ENCODE assay signal across 9 mouse cellular contexts in genomic region chr13:42623491-42623890, GRCm38 (mm10). TPM values are rescaled to one million over a fixed set of nuclear protein-coding genes. Genes with fewer than 3 reads are reported as not detected.
DNase-seq lines count a peak whose midpoint lies in the region; ATAC-seq and TF ChIP-seq lines count a peak whose summit lies in the region.
"Had no signal": no experiment of that assay in that cellular context is flagged by ENCODE, and none has a peak within 500 bp of the region (broad histone marks: within the 10 kb centered on the region; RNA-seq: fewer than 3 reads in every experiment).

No protein-coding gene starts in this region.

- no peaks in the 10 kb centered on the region for H3K36me3 ChIP-seq in liver, postnatal 0 days (replicated peaks; ENCODE audit: insufficient read depth, low read length)
- H3K36me3 ChIP-seq: liver, embryonic 13.5 days had no signal

- no peak for TF ChIP-seq POLR2A in brain, embryonic 14.5 days (IDR thresholded peaks at IDR 0.05; ENCODE audit: borderline replicate concordance, extremely low read depth, insufficient read depth, insufficient read length, poor library complexity, severe bottlenecking)

- no peak overlapping the region for H3K4me3 ChIP-seq in liver, postnatal 0 days (ENCODE audit: low read depth, low read length)
- H3K4me3 ChIP-seq: liver, embryonic 13.5 days had no signal

- no peaks in the 10 kb centered on the region for H3K4me1 ChIP-seq in liver, postnatal 0 days (ENCODE audit: insufficient read depth)
- H3K4me1 ChIP-seq: liver, embryonic 13.5 days had no signal

- H3K27me3 ChIP-seq in liver, postnatal 0 days (ENCODE audit: insufficient read depth, low read length): no peaks in the 10 kb centered on the region
- H3K27me3 ChIP-seq: liver, embryonic 13.5 days had no signal

- H3K4me2 ChIP-seq in liver, postnatal 0 days (ENCODE audit: low read depth, low read length): no peak overlapping the region
- H3K4me2 ChIP-seq: liver, embryonic 13.5 days had no signal

- TF ChIP-seq CTCF in brain, embryonic 14.5 days (IDR thresholded peaks at IDR 0.05; ENCODE audit: borderline replicate concordance, extremely low read depth, insufficient read depth, insufficient read length): peak; percentile 63; the same call in 1 of the 2 replicates
- TF ChIP-seq CTCF in liver, postnatal 0 days (IDR thresholded peaks at IDR 0.05; ENCODE audit: low read depth): peak; percentile 55

- DNase-seq in heart, adult 11 months: peak; percentile 80
- no peak for DNase-seq in heart, adult 9 months (ENCODE audit: low spot score in 2 of 2)
- peak; percentile 61 for DNase-seq in 3T3-L1 (ENCODE audit: low read depth, low spot score)
- DNase-seq in brain, embryonic 14.5 days (ENCODE audit: low read depth): peak; percentile 80
- peak; percentile 5 to 12 for DNase-seq in heart, postnatal 36 days
- no peak for DNase-seq in liver, postnatal 0 days
- no peak for DNase-seq in T-cell, adult 2 months (ENCODE audit: low spot score)
- DNase-seq in spleen, postnatal 36 days (ENCODE audit: low spot score in 2 of 2): no peak
- DNase-seq: liver, embryonic 13.5 days had no signal

- 49% methylated on average over 5 of the region's 5 CpGs for WGBS in liver, postnatal 0 days (ENCODE audit: insufficient replicate concordance)

- no peak overlapping the region for H3K27ac ChIP-seq in liver, postnatal 0 days (ENCODE audit: low read depth)
- H3K27ac ChIP-seq: liver, embryonic 13.5 days had no signal

- ATAC-seq in liver, postnatal 0 days: no peak

- no peak overlapping the region for H3K9ac ChIP-seq in liver, postnatal 0 days (replicated peaks)
- H3K9ac ChIP-seq: liver, embryonic 13.5 days had no signal

- H3K9me3 ChIP-seq in liver, postnatal 0 days (ENCODE audit: low read length): no peaks in the 10 kb centered on the region
- H3K9me3 ChIP-seq: liver, embryonic 13.5 days had no signal

- TF ChIP-seq EP300 in liver, postnatal 0 days (IDR thresholded peaks at IDR 0.05; ENCODE audit: low read depth): no peak

- intact Hi-C loops in heart, postnatal 36 days (cut with DNase I): no loop called here

RNA-seq across cellular contexts. Expression of gene Phactr1, which starts 56.9 kb away (rescaled TPM):
- polyA plus RNA-seq in brain, embryonic 14.5 days (2012; rRNA removed): 18.9 and 40.1 TPM in 2 replicates
- total RNA-seq in heart, postnatal 36 days (2021): 1 to 10 TPM; 6.2 to 7.1 TPM
- polyA plus RNA-seq in liver, postnatal 0 days (2015; fragmentation: Nextera tagmentation; extraction: Ambion mirVana): 0.72 and 0.96 TPM in 2 replicates

Comparison
In these comparisons a context has a peak if more than half of its experiments do, and no peak if none do; other contexts are left out.
1. DNase-seq: peak in heart, adult 11 months (single experiment), 3T3-L1 (single experiment), brain, embryonic 14.5 days (single experiment) and heart, postnatal 36 days (2 of 2); none in heart, adult 9 months (0 of 2), liver, postnatal 0 days (single experiment), T-cell, adult 2 months (single experiment) and spleen, postnatal 36 days (0 of 2).
2. RNA of gene Phactr1, which starts 56.9 kb away (polyA plus RNA-seq): 18.9 to 40.1 TPM in brain, embryonic 14.5 days; 0.72 to 0.96 TPM in liver, postnatal 0 days; every median in the first group is over 10 times any median in the second.